Mouse (Mus musculus) olfactory bulb, adult 2 months (tissue): ENCODE data around the gene Smbd1.

Experiments
- CTCF ChIP-seq: fragments of 200-500 bp; IDR thresholded peaks from 2 replicates; pipeline ENCODE4 v1.5.1; 2012; ENCODE audit warnings: low read depth, mild to moderate bottlenecking, low read length, moderate library complexity; ENCODE audit not compliant: insufficient read depth
- POLR2A ChIP-seq: fragments of 200-500 bp; IDR thresholded peaks from 2 replicates; pipeline ENCODE4 v1.6.1; 2012; ENCODE audit warnings: mild to moderate bottlenecking, low read depth, low read length, moderate library complexity; ENCODE audit not compliant: insufficient read depth

DNA sequence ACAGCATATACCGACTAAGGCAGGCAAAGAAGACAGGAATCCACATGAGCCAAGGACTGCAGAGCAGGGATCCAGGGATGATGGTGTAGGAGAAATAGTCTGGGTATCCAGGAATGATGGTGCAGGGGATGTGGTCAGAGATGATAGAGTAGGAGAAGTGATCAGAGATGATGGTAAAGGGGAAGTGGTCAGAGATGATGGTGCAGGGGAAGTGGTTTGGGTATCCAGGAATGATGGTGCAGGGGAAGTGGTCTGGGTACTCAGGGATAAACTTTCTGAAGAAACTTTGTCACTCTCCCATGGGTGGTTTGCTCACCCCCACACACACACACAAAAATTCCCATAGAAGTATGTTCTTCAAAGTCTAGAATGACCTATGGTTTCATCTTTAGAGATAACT, 15.1 kb downstream of the Smbd1 start:
- TF ChIP-seq POLR2A (no peak), CTCF (no peak)
